Mouse (Mus musculus) splenic B cell, adult 2 months (primary cell): ENCODE measurements at regions not wholly inside any gene's neighbourhood (a gene's known extent, or its start where the extent isn't known, plus 50 kb on each side); places are given as distances from the start of the nearest gene placed in this dataset.
"Not testable (repeated sequence)": the region's sequence is repeated elsewhere in the genome, so short reads cannot be mapped to it uniquely, and the experiment has no call there.

Experiments used
- DNase-seq: peaks from one replicate; pipeline ENCODE4 v3.0.0-alpha.2; 2011; ENCODE audit warnings: low read depth, low spot score
- H3K27me3 ChIP-seq: 2 replicates; pipeline ENCODE4 v1.6.1; 2012; ENCODE audit warnings: mild to moderate bottlenecking, low read length, moderate library complexity, mixed read lengths; ENCODE audit not compliant: control insufficient read depth, poor library complexity, insufficient read depth, severe bottlenecking
- H3K36me3 ChIP-seq: 2 replicates; pipeline ENCODE4 v1.6.1; 2012; ENCODE audit warnings: mild to moderate bottlenecking, low read length, moderate library complexity, mixed read lengths; ENCODE audit not compliant: control insufficient read depth, poor library complexity, insufficient read depth, severe bottlenecking

GRCm38 (mm10) chr2:179158881-179159280 lies 283.4 kb upstream of the Cdh4 start:
- Histone ChIP-seq H3K36me3 (no peaks in the 10 kb centered on the region), H3K27me3 (no peaks in the 10 kb centered on the region)
- no peak for DNase-seq

GRCm38 (mm10) chr2:179163116-179163515 lies 279.1 kb upstream of the Cdh4 start:
- Histone ChIP-seq H3K27me3 (no peaks in the 10 kb centered on the region), H3K36me3 (no peaks in the 10 kb centered on the region)
- DNase-seq: no peak

GRCm38 (mm10) chr2:179170157-179170556 lies 272.1 kb upstream of the Cdh4 start:
- Histone ChIP-seq H3K36me3 (no peaks in the 10 kb centered on the region), H3K27me3 (no peaks in the 10 kb centered on the region)
- DNase-seq: no peak

GRCm38 (mm10) chr2:179170608-179171007 lies 271.6 kb upstream of the Cdh4 start:
- Histone ChIP-seq H3K36me3 (no peaks in the 10 kb centered on the region), H3K27me3 (no peaks in the 10 kb centered on the region)
- no peak for DNase-seq

GRCm38 (mm10) chr2:179176835-179177530 lies 265.2 kb upstream of the Cdh4 start:
- DNase-seq, H3K27me3 ChIP-seq, H3K36me3 ChIP-seq: not testable (repeated sequence)

- no peaks in the 10 kb centered on the region for H3K36me3 ChIP-seq
- no peaks in the 10 kb centered on the region for H3K27me3 ChIP-seq
- no peak for DNase-seq
Measured at GRCm38 (mm10) chr2:179181366-179181765, 260.9 kb upstream of the Cdh4 start.

- Histone ChIP-seq H3K27me3 (no peaks in the 10 kb centered on the region), H3K36me3 (no peaks in the 10 kb centered on the region)
- no peak for DNase-seq
Measured at GRCm38 (mm10) chr2:179182123-179182522, 260.1 kb upstream of the Cdh4 start.

- no peaks in the 10 kb centered on the region for H3K27me3 ChIP-seq
- no peak for DNase-seq
- no peaks in the 10 kb centered on the region for H3K36me3 ChIP-seq
Measured at GRCm38 (mm10) chr2:179192906-179193496, 249.2 kb upstream of the Cdh4 start.

- DNase-seq: peak; percentile 37
- Histone ChIP-seq H3K36me3 (no peaks in the 10 kb centered on the region), H3K27me3 (no peaks in the 10 kb centered on the region)
Measured at GRCm38 (mm10) chr2:179193507-179194160, 248.6 kb upstream of the Cdh4 start.

- Histone ChIP-seq H3K36me3 (no peaks in the 10 kb centered on the region), H3K27me3 (no peaks in the 10 kb centered on the region)
- no peak for DNase-seq
Measured at GRCm38 (mm10) chr2:179197471-179197870, 244.8 kb upstream of the Cdh4 start.

GRCm38 (mm10) chr2:179200495-179200894 lies 241.7 kb upstream of the Cdh4 start:
- no peak for DNase-seq
- no peaks in the 10 kb centered on the region for H3K27me3 ChIP-seq

GRCm38 (mm10) chr2:179210164-179210805 lies 231.9 kb upstream of the Cdh4 start:
- no peak for DNase-seq
- Histone ChIP-seq H3K36me3 (no peaks in the 10 kb centered on the region), H3K27me3 (no peaks in the 10 kb centered on the region)

More at GRCm38 (mm10) chr2:179200495-179200894, 241.7 kb upstream of the Cdh4 start:
- H3K36me3 ChIP-seq: no peaks in the 10 kb centered on the region

- Histone ChIP-seq H3K36me3 (no peaks in the 10 kb centered on the region), H3K27me3 (no peaks in the 10 kb centered on the region)
- DNase-seq: no peak
Measured at GRCm38 (mm10) chr2:179216773-179217172, 225.5 kb upstream of the Cdh4 start.

- no peaks in the 10 kb centered on the region for H3K27me3 ChIP-seq
- DNase-seq: no peak
- no peaks in the 10 kb centered on the region for H3K36me3 ChIP-seq
Measured at GRCm38 (mm10) chr2:179228096-179228495, 214.1 kb upstream of the Cdh4 start.
